Mouse (Mus musculus) urinary bladder, postnatal 36 days (tissue): ENCODE measurements around the gene 2810408A11Rik.
"Not testable (repeated sequence)": the region's sequence is repeated elsewhere in the genome, so short reads cannot be mapped to it uniquely, and the experiment has no call there.

ENCODE experiments used
- DNase-seq, 2 experiments: peaks; one replicate each; pipeline ENCODE4 v3.0.0; 2022; ENCODE audit warnings: low spot score in 2 of 2, mixed read lengths in 1 of 2

Gene 2810408A11Rik

GRCm38 (mm10) chr11:69880853-69881603 lies 19.8 kb downstream of the 2810408A11Rik start, which contains the start of gene Kctd11:
Kctd11 (minus strand) TSS chr11:69881406.
- DNase-seq, result peak; percentile 92 to 95

- no peak for DNase-seq
Observed at GRCm38 (mm10) chr11:69880506-69880852, 20.3 kb downstream of the 2810408A11Rik start.

GRCm38 (mm10) chr11:69879711-69880110 lies 21.1 kb downstream of the 2810408A11Rik start:
- DNase-seq, result no peak

GRCm38 (mm10) chr11:69878952-69879351 lies 21.8 kb downstream of the 2810408A11Rik start:
- DNase-seq, result no peak

- DNase-seq, result peak; percentile 46 to 48
Observed at GRCm38 (mm10) chr11:69878399-69878798, 22.4 kb downstream of the 2810408A11Rik start.

- DNase-seq, result no peak
Observed at GRCm38 (mm10) chr11:69877878-69878277, 22.9 kb downstream of the 2810408A11Rik start, which contains the start of gene Tmem95. Tmem95 (minus strand) TSS chr11:69878018.

- DNase-seq, result peak; percentile 77 to 84
Observed at GRCm38 (mm10) chr11:69876867-69877266, 23.9 kb downstream of the 2810408A11Rik start.

- DNase-seq, result no peak
Observed at GRCm38 (mm10) chr11:69876186-69876585, 24.6 kb downstream of the 2810408A11Rik start.

- no peak for DNase-seq
Observed at GRCm38 (mm10) chr11:69872451-69872850, 28.3 kb downstream of the 2810408A11Rik start.

GRCm38 (mm10) chr11:69871822-69872221 lies 29.0 kb downstream of the 2810408A11Rik start:
- no peak for DNase-seq

GRCm38 (mm10) chr11:69870289-69871069 lies 30.3 kb downstream of the 2810408A11Rik start:
- DNase-seq, result no peak

- no peak for DNase-seq
Observed at GRCm38 (mm10) chr11:69867335-69867734, 33.5 kb downstream of the 2810408A11Rik start.

- no peak for DNase-seq
Observed at GRCm38 (mm10) chr11:69865561-69865960, 35.2 kb downstream of the 2810408A11Rik start.

- no peak for DNase-seq
Observed at GRCm38 (mm10) chr11:69864138-69864860, 36.5 kb downstream of the 2810408A11Rik start.

- not testable (repeated sequence) for DNase-seq
Observed at GRCm38 (mm10) chr11:69863729-69864128, 37.1 kb downstream of the 2810408A11Rik start.

- DNase-seq, result peak in 1 of 2 experiments; percentile 68
Observed at GRCm38 (mm10) chr11:69858113-69858998, 42.4 kb downstream of the 2810408A11Rik start, which contains the start of gene Tnk1. Tnk1 (minus strand) TSS chr11:69858730.

- no peak for DNase-seq
Observed at GRCm38 (mm10) chr11:69855347-69855746, 45.4 kb downstream of the 2810408A11Rik start.

- DNase-seq, result no peak
Observed at GRCm38 (mm10) chr11:69854680-69855079, 46.1 kb downstream of the 2810408A11Rik start.

- DNase-seq, result no peak
Observed at GRCm38 (mm10) chr11:69853994-69854393, 46.8 kb downstream of the 2810408A11Rik start.

GRCm38 (mm10) chr11:69850754-69851153 lies 50.0 kb downstream of the 2810408A11Rik start:
- DNase-seq, result no peak

- no peak for DNase-seq
Observed at GRCm38 (mm10) chr11:69849884-69850283, 50.9 kb downstream of the 2810408A11Rik start.
